Mouse (Mus musculus) E14TG2a.4 (cell line): ENCODE data around the gene Il17rb.

Experiments
- CTCF ChIP-seq: conservative IDR thresholded peaks from 2 replicates; pipeline ENCODE4 v1.5.1; 2014; ENCODE audit warnings: low read length
- NANOG ChIP-seq: IDR thresholded peaks from 2 replicates; pipeline ENCODE4 v1.6.1; 2014; ENCODE audit warnings: borderline replicate concordance, low read length, mixed read lengths
- POU5F1 ChIP-seq: IDR thresholded peaks from 2 replicates; pipeline ENCODE4 v1.6.1; 2014; ENCODE audit warnings: low read length, borderline replicate concordance

- TF ChIP-seq CTCF: no peak
- no peak for TF ChIP-seq POU5F1
- no peak for TF ChIP-seq NANOG
These were observed 11.3 kb upstream of the Il17rb start for GRCm38 (mm10) chr14:30019792-30020575.
